Mouse (Mus musculus): ENCODE results near the gene Dbh.

DNA sequence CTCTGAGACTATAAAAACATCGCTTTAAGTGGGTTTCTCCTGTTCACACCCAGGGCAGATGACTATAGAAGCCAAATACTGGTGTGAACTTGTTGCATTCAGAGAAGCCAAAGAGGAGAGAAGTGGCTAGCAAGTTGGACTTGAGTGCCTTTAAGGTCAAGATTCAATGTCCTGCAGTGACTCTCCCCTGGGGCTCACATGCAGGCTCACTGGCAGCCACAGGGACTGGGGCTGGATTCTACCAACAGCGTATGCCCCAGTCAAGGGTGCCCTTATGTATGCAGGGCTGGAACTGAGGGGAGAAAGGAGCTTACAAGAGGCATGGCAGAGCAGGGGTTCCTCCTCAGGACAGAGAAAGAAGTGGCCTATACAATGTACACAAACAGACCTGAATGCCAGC, 45.3 kb upstream of the Dbh start:
- TF ChIP-seq ZC3H11A (IDR thresholded peaks at IDR 0.05; ENCODE audit: low read depth, low read length) (no peak), ZKSCAN1 (IDR thresholded peaks at IDR 0.05; ENCODE audit: low read depth, low read length) (no peak)

All from MEL (cell line).